Mouse (Mus musculus) T-cell, adult 2 months (primary cell): ENCODE results near the gene Osbpl3.
"Not testable (repeated sequence)": the region's sequence is repeated elsewhere in the genome, so short reads cannot be mapped to it uniquely, and the experiment has no call there.

Experiments
- DNase-seq: peaks from one replicate; pipeline ENCODE4 v3.0.0; 2022; ENCODE audit warnings: low spot score

Osbpl3 gene

GRCm38 (mm10) chr6:50453651-50454050, 2.4 kb downstream of the Osbpl3 start:
- no peak for DNase-seq

- no peak for DNase-seq
These were observed 3.8 kb downstream of the Osbpl3 start for GRCm38 (mm10) chr6:50452220-50452619.

GRCm38 (mm10) chr6:50445616-50446015, 10.4 kb downstream of the Osbpl3 start:
- no peak for DNase-seq

- DNase-seq = no peak
These were observed 14.8 kb downstream of the Osbpl3 start for GRCm38 (mm10) chr6:50440966-50441862.

GRCm38 (mm10) chr6:50440197-50440596, 15.8 kb downstream of the Osbpl3 start:
- no peak for DNase-seq

- DNase-seq = not testable (repeated sequence)
These were observed 17.1 kb downstream of the Osbpl3 start for GRCm38 (mm10) chr6:50438900-50439299.

GRCm38 (mm10) chr6:50437815-50438214, 18.2 kb downstream of the Osbpl3 start:
- DNase-seq = no peak

- DNase-seq = no peak
These were observed 19.3 kb downstream of the Osbpl3 start for GRCm38 (mm10) chr6:50436661-50437060.

- DNase-seq = no peak
These were observed 23.5 kb downstream of the Osbpl3 start for GRCm38 (mm10) chr6:50432491-50432890.

GRCm38 (mm10) chr6:50429299-50429698, 26.7 kb downstream of the Osbpl3 start:
- no peak for DNase-seq

- no peak for DNase-seq
These were observed 28.8 kb downstream of the Osbpl3 start for GRCm38 (mm10) chr6:50427051-50427732.

GRCm38 (mm10) chr6:50426571-50426970, 29.4 kb downstream of the Osbpl3 start:
- DNase-seq = no peak

- no peak for DNase-seq
These were observed 31.7 kb downstream of the Osbpl3 start for GRCm38 (mm10) chr6:50424271-50424670.

- DNase-seq = no peak
These were observed 35.6 kb downstream of the Osbpl3 start for GRCm38 (mm10) chr6:50420413-50420812.

- DNase-seq = no peak
These were observed 36.3 kb downstream of the Osbpl3 start for GRCm38 (mm10) chr6:50419518-50420290.

- DNase-seq = no peak
These were observed 37.0 kb downstream of the Osbpl3 start for GRCm38 (mm10) chr6:50418951-50419350.

- DNase-seq = peak; percentile 79
These were observed 39.1 kb downstream of the Osbpl3 start for GRCm38 (mm10) chr6:50416854-50417253.

GRCm38 (mm10) chr6:50415431-50415830, 40.6 kb downstream of the Osbpl3 start:
- no peak for DNase-seq

- DNase-seq = no peak
These were observed 41.5 kb downstream of the Osbpl3 start for GRCm38 (mm10) chr6:50414547-50414946.

GRCm38 (mm10) chr6:50413381-50413780, 42.6 kb downstream of the Osbpl3 start:
- DNase-seq = no peak

- no peak for DNase-seq
These were observed 43.8 kb downstream of the Osbpl3 start for GRCm38 (mm10) chr6:50412174-50412573.

- no peak for DNase-seq
These were observed 51.3 kb downstream of the Osbpl3 start for GRCm38 (mm10) chr6:50404698-50405097.
